Mouse (Mus musculus): ENCODE results near the gene Ankrd24. TPM values are rescaled to one million over a fixed set of nuclear protein-coding genes. Genes with fewer than 3 reads are reported as not detected.
"Not testable (repeated sequence)": the region's sequence is repeated elsewhere in the genome, so short reads cannot be mapped to it uniquely, and the experiment has no call there.

Gene Ankrd24
- total and polyA plus RNA-seq, 2 experiments from 2014 or later, result 9.1 to 48.5 TPM

DNA sequence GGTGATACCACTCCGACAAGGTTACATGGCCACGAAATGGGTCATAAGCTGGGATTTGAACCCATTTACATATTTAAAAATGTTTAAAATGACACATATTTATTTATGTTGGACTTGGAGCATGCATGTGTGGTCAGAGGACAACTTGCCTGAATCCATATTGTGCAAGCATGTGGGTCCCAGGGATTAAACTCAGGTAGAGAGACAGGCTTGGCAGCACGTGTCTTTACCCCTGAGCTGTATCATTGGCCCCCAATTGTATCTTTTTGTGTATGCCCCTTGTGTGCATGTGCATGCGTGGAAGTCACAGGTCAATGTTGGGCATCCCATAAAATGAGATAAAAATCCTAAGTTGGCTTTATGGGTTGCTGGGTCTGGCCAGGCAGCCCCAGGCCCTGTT, 17.1 kb downstream of the Ankrd24 start:
- Histone ChIP-seq H3K9ac (replicated peaks; ENCODE audit: low read depth, low read length) (no peak overlapping the region), H3K9me3 (replicated peaks; ENCODE audit: control insufficient read depth, low read length) (no peaks in the 10 kb centered on the region), H3K36me3 (replicated peaks; ENCODE audit: control insufficient read depth, insufficient read depth, low read length) (no peaks in the 10 kb centered on the region), H3K4me2 (ENCODE audit: low read depth, low read length) (no peak overlapping the region), H3K4me3 (ENCODE audit: low read depth, low read length) (no peak overlapping the region), H3K27ac (ENCODE audit: low read depth) (no peak overlapping the region), H3K4me1 (ENCODE audit: control insufficient read depth, insufficient read depth) (peaks cover 20% of the 10 kb centered on the region), H3K27me3 (ENCODE audit: control insufficient read depth, insufficient read depth, low read length) (no peaks in the 10 kb centered on the region)
- DNase-seq (ENCODE audit: low spot score) (no peak), ATAC-seq (ENCODE audit: insufficient read depth, low read depth) (no peak)
- no peak for TF ChIP-seq CTCF (IDR thresholded peaks at IDR 0.05; ENCODE audit: low read depth)
- TF ChIP-seq EP300 (IDR thresholded peaks at IDR 0.05; ENCODE audit: low read depth), result no peak
- 88% methylated on average over 4 of the region's 4 CpGs for WGBS

DNA sequence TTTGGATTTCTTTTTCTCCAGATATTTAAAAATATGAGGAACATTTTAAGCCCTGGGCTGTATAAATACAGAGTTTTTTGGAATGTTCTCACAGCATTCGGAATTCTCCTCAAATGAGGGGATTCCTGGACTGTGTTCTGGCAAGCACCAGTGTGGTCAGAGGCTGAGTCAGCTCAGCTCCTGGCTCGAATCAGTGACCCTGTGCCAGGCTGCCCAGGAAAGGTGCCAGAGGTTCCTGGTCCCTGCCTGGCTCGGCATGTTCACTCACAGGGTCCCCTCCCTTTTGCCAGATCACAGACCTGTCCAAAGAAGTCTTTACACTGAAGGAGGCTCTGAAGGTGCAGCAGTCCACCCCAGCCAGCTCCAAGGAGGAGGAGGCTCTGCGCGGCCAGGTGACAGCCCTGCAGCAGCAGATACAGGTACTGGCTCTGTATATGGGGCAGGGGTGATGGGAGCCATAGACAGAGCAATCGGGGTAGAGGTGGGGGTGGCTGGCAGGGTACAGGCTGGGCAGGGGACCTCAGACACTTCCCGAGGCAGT, 17.7 kb downstream of the Ankrd24 start:
- TF ChIP-seq EP300 (IDR thresholded peaks at IDR 0.05; ENCODE audit: low read depth), result no peak
- no peak for TF ChIP-seq CTCF (IDR thresholded peaks at IDR 0.05; ENCODE audit: low read depth)
- Histone ChIP-seq H3K4me2 (ENCODE audit: low read depth, low read length) (no peak overlapping the region), H3K4me3 (ENCODE audit: low read depth, low read length) (no peak overlapping the region), H3K9ac (replicated peaks; ENCODE audit: low read depth, low read length) (no peak overlapping the region), H3K9me3 (replicated peaks; ENCODE audit: control insufficient read depth, low read length) (no peaks in the 10 kb centered on the region), H3K4me1 (ENCODE audit: control insufficient read depth, insufficient read depth) (peaks cover 20% of the 10 kb centered on the region), H3K27ac (ENCODE audit: low read depth) (no peak overlapping the region), H3K36me3 (replicated peaks; ENCODE audit: control insufficient read depth, insufficient read depth, low read length) (no peaks in the 10 kb centered on the region), H3K27me3 (ENCODE audit: control insufficient read depth, insufficient read depth, low read length) (no peaks in the 10 kb centered on the region)
- ATAC-seq (ENCODE audit: insufficient read depth, low read depth), result no peak
- DNase-seq (ENCODE audit: low spot score), result no peak
- WGBS, result 68% methylated on average over 7 of the region's 7 CpGs

DNA sequence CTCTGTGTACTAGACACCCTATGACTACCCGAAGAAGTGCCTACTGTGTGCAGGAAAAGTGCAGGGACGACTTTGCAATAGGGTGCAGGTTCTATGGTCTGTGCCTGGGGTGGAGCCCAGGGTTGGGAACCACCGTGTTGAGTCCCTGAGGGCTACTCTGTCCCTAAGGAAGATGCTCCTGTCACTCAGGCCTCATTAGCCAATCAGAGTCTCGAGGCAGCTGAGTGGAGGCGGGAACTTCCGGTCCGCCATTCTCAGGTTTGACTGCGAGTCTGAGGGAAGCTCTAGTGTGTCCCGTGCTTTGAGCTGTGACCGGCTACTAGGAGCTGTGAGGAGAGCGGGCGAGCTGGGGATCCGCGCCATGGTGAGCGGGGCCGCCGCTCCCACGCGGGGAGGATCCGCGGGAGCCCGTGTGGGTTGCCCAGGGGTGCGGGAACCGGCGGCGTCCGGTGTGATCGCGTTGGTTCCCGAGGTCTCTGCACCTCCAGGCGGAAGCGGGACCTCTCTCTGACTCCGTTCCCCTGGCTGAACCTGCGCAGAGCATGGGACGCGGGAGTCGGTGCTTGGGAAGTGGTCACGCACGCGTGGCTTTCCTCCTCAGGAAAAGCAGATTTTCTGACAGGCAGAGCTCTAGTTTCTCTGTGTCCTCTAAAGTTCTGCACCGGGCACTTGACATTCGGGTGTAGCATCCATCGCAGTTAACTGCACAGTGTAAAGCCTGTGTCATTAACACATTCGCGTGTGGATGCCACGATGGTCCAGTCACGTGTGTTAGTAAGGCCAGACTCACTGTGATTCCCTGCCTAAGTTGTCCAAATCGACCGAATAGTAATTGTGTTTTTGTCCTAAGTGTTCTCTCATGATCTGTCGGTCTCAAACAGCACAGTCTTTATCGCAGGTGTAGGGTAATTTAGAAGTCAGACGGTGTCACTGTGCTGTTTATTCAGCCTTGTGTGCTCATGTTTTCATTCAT, 20.7 kb downstream of the Ankrd24 start, which contains the start of gene Gm10778:
Gene Gm10778, plus strand, starts transcription at position 257 of the 973 bp plus-strand sequence.
- Histone ChIP-seq H3K4me2 (ENCODE audit: low read depth, low read length) (peak within 1 kb of the TSS; percentile 58), H3K4me3 (ENCODE audit: low read depth, low read length) (peak within 1 kb of the TSS; percentile 63), H3K27ac (ENCODE audit: low read depth) (peak within 1 kb of the TSS; percentile 90), H3K9ac (replicated peaks; ENCODE audit: low read depth, low read length) (peak within 1 kb of the TSS; percentile 67)
- not testable (repeated sequence) for H3K27me3 ChIP-seq (ENCODE audit: control insufficient read depth, insufficient read depth, low read length); H3K4me1 ChIP-seq (ENCODE audit: control insufficient read depth, insufficient read depth); H3K9me3 ChIP-seq (replicated peaks; ENCODE audit: control insufficient read depth, low read length); H3K36me3 ChIP-seq (replicated peaks; ENCODE audit: control insufficient read depth, insufficient read depth, low read length)
- ATAC-seq (ENCODE audit: insufficient read depth, low read depth), result peak; percentile 96
- 1% methylated on average over 26 of the region's 52 CpGs for WGBS
- DNase-seq (ENCODE audit: low spot score), result peak; percentile 85

DNA sequence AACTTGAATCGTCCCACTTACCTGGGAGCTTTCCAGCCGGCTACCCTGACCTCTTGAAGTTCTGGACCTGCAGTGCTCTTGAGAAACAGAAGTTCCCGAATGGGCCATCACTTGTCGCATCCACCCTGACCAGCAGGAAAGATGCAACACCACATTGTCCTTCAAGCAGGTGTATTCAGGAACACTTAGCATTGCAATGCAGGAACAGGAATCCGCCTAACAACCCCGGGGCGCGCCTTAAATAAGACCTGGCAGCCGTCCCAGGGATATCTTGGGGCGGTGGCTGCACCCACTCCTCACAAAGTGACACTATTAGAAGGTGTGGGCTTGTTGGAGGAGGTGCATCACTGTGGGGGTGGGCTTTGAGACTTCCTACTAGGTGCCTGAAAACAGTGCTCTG, 26.8 kb downstream of the Ankrd24 start:
- 90% methylated on average over 10 of the region's 10 CpGs for WGBS
- Histone ChIP-seq H3K27me3 (ENCODE audit: control insufficient read depth, insufficient read depth, low read length) (no peaks in the 10 kb centered on the region), H3K4me2 (ENCODE audit: low read depth, low read length) (no peak overlapping the region), H3K9me3 (replicated peaks; ENCODE audit: control insufficient read depth, low read length) (peaks cover 36% of the 10 kb centered on the region), H3K36me3 (replicated peaks; ENCODE audit: control insufficient read depth, insufficient read depth, low read length) (peaks cover 16% of the 10 kb centered on the region), H3K27ac (ENCODE audit: low read depth) (no peak overlapping the region), H3K4me1 (ENCODE audit: control insufficient read depth, insufficient read depth) (0 out of 2 replicates have a peak, but pooled peaks cover 2% of the 10 kb centered on the region), H3K9ac (replicated peaks; ENCODE audit: low read depth, low read length) (no peak overlapping the region), H3K4me3 (ENCODE audit: low read depth, low read length) (no peak overlapping the region)
- DNase-seq (ENCODE audit: low spot score) (no peak), ATAC-seq (ENCODE audit: insufficient read depth, low read depth) (no peak)
- TF ChIP-seq CTCF (IDR thresholded peaks at IDR 0.05; ENCODE audit: low read depth) (no peak), EP300 (IDR thresholded peaks at IDR 0.05; ENCODE audit: low read depth) (no peak)

DNA sequence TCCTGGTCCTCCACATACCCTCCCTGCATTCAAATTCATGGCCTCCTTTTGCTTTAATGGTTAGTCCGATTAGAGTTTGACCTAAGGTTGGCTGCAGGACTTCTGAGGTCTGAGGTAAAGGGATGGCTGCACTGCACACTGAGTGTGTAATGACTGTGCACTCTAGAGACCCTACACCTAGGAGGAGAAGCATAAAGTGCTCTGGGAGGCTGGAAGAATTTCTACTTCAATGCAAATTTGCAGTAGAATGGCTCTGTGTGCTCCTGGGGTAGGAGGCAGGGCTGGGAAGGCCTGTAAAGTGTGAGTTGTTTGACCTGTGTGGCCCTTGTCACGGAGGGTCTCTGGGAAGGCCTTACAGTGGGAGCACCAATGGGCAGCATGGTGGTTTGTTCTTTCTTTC, 27.8 kb downstream of the Ankrd24 start:
- ATAC-seq (ENCODE audit: insufficient read depth, low read depth), result no peak
- 98% methylated on average over 2 of the region's 2 CpGs for WGBS
- no peaks in the 10 kb centered on the region for H3K27me3 ChIP-seq (ENCODE audit: control insufficient read depth, insufficient read depth, low read length)
- no peaks in the 10 kb centered on the region for H3K4me1 ChIP-seq (ENCODE audit: control insufficient read depth, insufficient read depth)
- TF ChIP-seq CTCF (IDR thresholded peaks at IDR 0.05; ENCODE audit: low read depth) (no peak), EP300 (IDR thresholded peaks at IDR 0.05; ENCODE audit: low read depth) (no peak)
- DNase-seq (ENCODE audit: low spot score), result no peak
- peaks cover 40% of the 10 kb centered on the region for H3K9me3 ChIP-seq (replicated peaks; ENCODE audit: control insufficient read depth, low read length)
- H3K27ac ChIP-seq (ENCODE audit: low read depth), result no peak overlapping the region
- H3K36me3 ChIP-seq (replicated peaks; ENCODE audit: control insufficient read depth, insufficient read depth, low read length), result peaks cover 17% of the 10 kb centered on the region
- no peak overlapping the region for H3K9ac ChIP-seq (replicated peaks; ENCODE audit: low read depth, low read length)
- H3K4me2 ChIP-seq (ENCODE audit: low read depth, low read length), result no peak overlapping the region
- no peak overlapping the region for H3K4me3 ChIP-seq (ENCODE audit: low read depth, low read length)

DNA sequence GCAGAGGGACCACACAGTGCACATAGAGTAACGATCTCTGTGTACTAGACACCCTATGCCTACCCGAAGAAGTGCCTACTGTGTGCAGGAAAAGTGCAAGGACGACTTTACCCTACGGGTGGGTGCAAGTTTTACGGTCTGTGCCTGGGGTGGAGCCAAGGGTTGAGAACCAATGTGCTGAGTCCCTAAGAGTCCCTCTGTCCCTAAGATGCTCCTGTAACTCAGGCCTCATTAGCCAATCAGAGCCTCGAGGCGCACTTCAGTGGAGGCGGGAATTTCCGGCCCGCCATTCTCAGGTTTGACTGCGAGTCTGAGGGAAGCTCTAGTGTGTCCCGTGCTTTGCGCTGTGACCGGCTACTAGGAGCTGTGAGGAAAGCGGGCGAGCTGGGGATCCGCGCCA, 58.8 kb downstream of the Ankrd24 start:
- not testable (repeated sequence) for H3K9me3 ChIP-seq (replicated peaks; ENCODE audit: control insufficient read depth, low read length); DNase-seq (ENCODE audit: low spot score); ATAC-seq (ENCODE audit: insufficient read depth, low read depth); H3K4me3 ChIP-seq (ENCODE audit: low read depth, low read length); H3K27me3 ChIP-seq (ENCODE audit: control insufficient read depth, insufficient read depth, low read length); H3K4me1 ChIP-seq (ENCODE audit: control insufficient read depth, insufficient read depth); H3K36me3 ChIP-seq (replicated peaks; ENCODE audit: control insufficient read depth, insufficient read depth, low read length); H3K27ac ChIP-seq (ENCODE audit: low read depth); H3K9ac ChIP-seq (replicated peaks; ENCODE audit: low read depth, low read length); H3K4me2 ChIP-seq (ENCODE audit: low read depth, low read length)
- WGBS, result no CpG with 5 or more reads among the region's 18 CpGs

Other genes with a start within 250 kb of the Ankrd24 start
- 123 and 139 TPM in 2 replicates for gene Dohh, start 244.1 kb upstream of the Ankrd24 start, total RNA-seq (2014; rRNA removed; ENCODE audit: low replicate concordance)
- 75.2 and 77.6 TPM in 2 replicates for gene Dohh, start 244.1 kb upstream of the Ankrd24 start, polyA plus RNA-seq (2015; fragmentation: Nextera tagmentation; extraction: Ambion mirVana)
- 0.11 TPM in 1 of 2 replicates, not detected in the other for gene Gm48551, start 244.1 kb upstream of the Ankrd24 start, total RNA-seq (2014; rRNA removed; ENCODE audit: low replicate concordance)
- 0.43 and 1.1 TPM in 2 replicates for gene Gm48551, start 244.1 kb upstream of the Ankrd24 start, polyA plus RNA-seq (2015; fragmentation: Nextera tagmentation; extraction: Ambion mirVana)
- not detected in 2 replicates for gene Gm48552, start 239.5 kb upstream of the Ankrd24 start, total RNA-seq (2014; rRNA removed; ENCODE audit: low replicate concordance)
- gene Gm48552, start 239.5 kb upstream of the Ankrd24 start, polyA plus RNA-seq (2015; fragmentation: Nextera tagmentation; extraction: Ambion mirVana), result 0.45 and 0.70 TPM in 2 replicates
- gene Smim24, start 235.5 kb upstream of the Ankrd24 start, total RNA-seq (2014; rRNA removed; ENCODE audit: low replicate concordance), result 6.6 and 7.8 TPM in 2 replicates
- gene Smim24, start 235.5 kb upstream of the Ankrd24 start, polyA plus RNA-seq (2015; fragmentation: Nextera tagmentation; extraction: Ambion mirVana), result 3.3 and 3.8 TPM in 2 replicates
- gene Nfic, start 172.9 kb upstream of the Ankrd24 start, total RNA-seq (2014; rRNA removed; ENCODE audit: low replicate concordance), result 24.6 and 47.6 TPM in 2 replicates
- gene Nfic, start 172.9 kb upstream of the Ankrd24 start, polyA plus RNA-seq (2015; fragmentation: Nextera tagmentation; extraction: Ambion mirVana), result 73.7 and 77.9 TPM in 2 replicates
- not detected in 2 replicates for gene Celf5, start 145.8 kb upstream of the Ankrd24 start, total RNA-seq (2014; rRNA removed; ENCODE audit: low replicate concordance)
- gene Celf5, start 145.8 kb upstream of the Ankrd24 start, polyA plus RNA-seq (2015; fragmentation: Nextera tagmentation; extraction: Ambion mirVana), result 0.07 and 0.08 TPM in 2 replicates
- 88.5 and 91.5 TPM in 2 replicates for gene Ncln, start 132.1 kb upstream of the Ankrd24 start, total RNA-seq (2014; rRNA removed; ENCODE audit: low replicate concordance)
- gene Ncln, start 132.1 kb upstream of the Ankrd24 start, polyA plus RNA-seq (2015; fragmentation: Nextera tagmentation; extraction: Ambion mirVana), result 27.1 and 30.5 TPM in 2 replicates
- 0.66 TPM in 1 of 2 replicates, not detected in the other for gene S1pr4, start 128.4 kb upstream of the Ankrd24 start, total RNA-seq (2014; rRNA removed; ENCODE audit: low replicate concordance)
- 0.34 and 0.43 TPM in 2 replicates for gene S1pr4, start 128.4 kb upstream of the Ankrd24 start, polyA plus RNA-seq (2015; fragmentation: Nextera tagmentation; extraction: Ambion mirVana)
- gene Gna15, start 104.3 kb upstream of the Ankrd24 start, total RNA-seq (2014; rRNA removed; ENCODE audit: low replicate concordance), result 0.35 TPM in 1 of 2 replicates, not detected in the other
- gene Gna15, start 104.3 kb upstream of the Ankrd24 start, polyA plus RNA-seq (2015; fragmentation: Nextera tagmentation; extraction: Ambion mirVana), result 0.59 and 0.63 TPM in 2 replicates
- gene Gna11, start 83.3 kb upstream of the Ankrd24 start, total RNA-seq (2014; rRNA removed; ENCODE audit: low replicate concordance), result 68.2 and 83.9 TPM in 2 replicates
- gene Gna11, start 83.3 kb upstream of the Ankrd24 start, polyA plus RNA-seq (2015; fragmentation: Nextera tagmentation; extraction: Ambion mirVana), result 50.1 and 52.4 TPM in 2 replicates
- 851 and 870 TPM in 2 replicates for gene Aes, start 69.1 kb upstream of the Ankrd24 start, total RNA-seq (2014; rRNA removed; ENCODE audit: low replicate concordance)
- 765 and 767 TPM in 2 replicates for gene Aes, start 69.1 kb upstream of the Ankrd24 start, polyA plus RNA-seq (2015; fragmentation: Nextera tagmentation; extraction: Ambion mirVana)
- gene Tle2, start 54.0 kb upstream of the Ankrd24 start, total RNA-seq (2014; rRNA removed; ENCODE audit: low replicate concordance), result 6.8 and 10.4 TPM in 2 replicates
- gene Tle2, start 54.0 kb upstream of the Ankrd24 start, polyA plus RNA-seq (2015; fragmentation: Nextera tagmentation; extraction: Ambion mirVana), result 11.1 and 11.9 TPM in 2 replicates
- 18.6 and 41.4 TPM in 2 replicates for gene Tle6, start 27.5 kb upstream of the Ankrd24 start, total RNA-seq (2014; rRNA removed; ENCODE audit: low replicate concordance)
- 19.3 and 23.1 TPM in 2 replicates for gene Tle6, start 27.5 kb upstream of the Ankrd24 start, polyA plus RNA-seq (2015; fragmentation: Nextera tagmentation; extraction: Ambion mirVana)
- gene BC025920, start 22.3 kb upstream of the Ankrd24 start, total RNA-seq (2014; rRNA removed; ENCODE audit: low replicate concordance), result 1.7 and 2.7 TPM in 2 replicates
- 0.38 and 0.44 TPM in 2 replicates for gene BC025920, start 22.3 kb upstream of the Ankrd24 start, polyA plus RNA-seq (2015; fragmentation: Nextera tagmentation; extraction: Ambion mirVana)
- gene Sirt6, start 743 bp upstream of the Ankrd24 start, total RNA-seq (2014; rRNA removed; ENCODE audit: low replicate concordance), result 10.9 and 24.7 TPM in 2 replicates
- 16.2 and 16.6 TPM in 2 replicates for gene Sirt6, start 743 bp upstream of the Ankrd24 start, polyA plus RNA-seq (2015; fragmentation: Nextera tagmentation; extraction: Ambion mirVana)
- gene Gm10778, start 20.5 kb downstream of the Ankrd24 start, total RNA-seq (2014; rRNA removed; ENCODE audit: low replicate concordance), result 1.5 and 2.6 TPM in 2 replicates
- gene Gm10778, start 20.5 kb downstream of the Ankrd24 start, polyA plus RNA-seq (2015; fragmentation: Nextera tagmentation; extraction: Ambion mirVana), result 2.3 and 2.6 TPM in 2 replicates
- 5.5 and 12.4 TPM in 2 replicates for gene Zfp433, start 76.3 kb downstream of the Ankrd24 start, total RNA-seq (2014; rRNA removed; ENCODE audit: low replicate concordance)
- gene Zfp433, start 76.3 kb downstream of the Ankrd24 start, polyA plus RNA-seq (2015; fragmentation: Nextera tagmentation; extraction: Ambion mirVana), result 9.3 and 9.9 TPM in 2 replicates
- gene Gm3055, start 142.6 kb downstream of the Ankrd24 start, total RNA-seq (2014; rRNA removed; ENCODE audit: low replicate concordance), result 1.3 and 4.8 TPM in 2 replicates
- gene Gm3055, start 142.6 kb downstream of the Ankrd24 start, polyA plus RNA-seq (2015; fragmentation: Nextera tagmentation; extraction: Ambion mirVana), result 2.2 and 2.9 TPM in 2 replicates
- 1.1 TPM in 1 of 2 replicates, not detected in the other for gene Gm4767, start 183.6 kb downstream of the Ankrd24 start, total RNA-seq (2014; rRNA removed; ENCODE audit: low replicate concordance)
- gene Gm4767, start 183.6 kb downstream of the Ankrd24 start, polyA plus RNA-seq (2015; fragmentation: Nextera tagmentation; extraction: Ambion mirVana), result 1.5 and 1.7 TPM in 2 replicates
- 1.0 TPM in 1 of 2 replicates, not detected in the other for gene Gm32687, start 235.4 kb downstream of the Ankrd24 start, total RNA-seq (2014; rRNA removed; ENCODE audit: low replicate concordance)
- gene Gm32687, start 235.4 kb downstream of the Ankrd24 start, polyA plus RNA-seq (2015; fragmentation: Nextera tagmentation; extraction: Ambion mirVana), result 3.1 and 4.3 TPM in 2 replicates